Mouse (Mus musculus): ENCODE results near the gene Fxyd3.

GRCm38 (mm10) chr7:31118486-31118885, 42.0 kb upstream of the Fxyd3 start:
- TF ChIP-seq CTCF (IDR thresholded peaks at IDR 0.05; ENCODE audit: low read depth, low read length) (no peak), POLR2A (IDR thresholded peaks at IDR 0.05; ENCODE audit: extremely low read depth, insufficient read depth, low read length) (no peak)

Data from liver, adult 2 months (tissue).